Mouse (Mus musculus) embryonic facial prominence, embryonic 11.5 days (tissue): ENCODE measurements at regions not wholly inside any gene's neighbourhood (a gene's known extent, or its start where the extent isn't known, plus 50 kb on each side); places are given as distances from the start of the nearest gene placed in this dataset.

Experiments used
- ATAC-seq: fragments of 200-750 bp; cut with Nextera tagmentation; replicated peaks from 2 replicates; pipeline ENCODE4 v1.8.0; 2017; ENCODE audit warnings: low read depth; ENCODE audit not compliant: insufficient number of reproducible peaks, low FRiP score, low TSS enrichment
- DNase-seq: peaks from one replicate; pipeline ENCODE4 v3.0.0-alpha.2; 2015; ENCODE audit warnings: low spot score
- H3K27ac ChIP-seq: fragments of 300-500 bp; sonication (generic); replicated peaks from 2 replicates; pipeline ENCODE4 v1.5.1; 2014; ENCODE audit warnings: mild to moderate bottlenecking, low read depth, low read length, control low read depth
- H3K27me3 ChIP-seq: fragments of 300-500 bp; sonication (generic); 2 replicates; pipeline ENCODE4 v1.6.1; 2014; ENCODE audit warnings: mild to moderate bottlenecking, low read length, moderate library complexity, mixed read lengths; ENCODE audit not compliant: control insufficient read depth, insufficient read depth
- H3K36me3 ChIP-seq: fragments of 300-500 bp; sonication (generic); replicated peaks from 2 replicates; pipeline ENCODE4 v1.6.1; 2014; ENCODE audit warnings: low read depth, mild to moderate bottlenecking, low read length, moderate library complexity, mixed read lengths; ENCODE audit not compliant: control insufficient read depth, insufficient read depth
- H3K4me1 ChIP-seq: fragments of 300-500 bp; sonication (generic); 2 replicates; pipeline ENCODE4 v1.6.1; 2014; ENCODE audit warnings: low read length, mixed read lengths; ENCODE audit not compliant: control insufficient read depth, insufficient read depth
- H3K4me2 ChIP-seq: fragments of 300-500 bp; sonication (generic); 2 replicates; pipeline ENCODE4 v1.6.1; 2014; ENCODE audit warnings: low read depth, mild to moderate bottlenecking, control low read depth, low read length, moderate library complexity
- H3K4me3 ChIP-seq: fragments of 300-500 bp; sonication (generic); 2 replicates; pipeline ENCODE4 v1.5.1; 2014; ENCODE audit warnings: low read depth, low read length, control low read depth
- H3K9ac ChIP-seq: fragments of 300-500 bp; sonication (generic); replicated peaks from 2 replicates; pipeline ENCODE4 v1.6.1; 2014; ENCODE audit warnings: mild to moderate bottlenecking, control low read depth, low read length
- H3K9me3 ChIP-seq: fragments of 300-500 bp; sonication (generic); replicated peaks from 2 replicates; pipeline ENCODE4 v1.6.1; 2016; ENCODE audit warnings: mild to moderate bottlenecking, low read length, inconsistent platforms, mixed read lengths; ENCODE audit not compliant: control insufficient read depth
- WGBS: fragments of 180-500 bp; shearing (Covaris S2); extraction: QIAGEN DNeasy Blood & Tissue Kit; methylation state at CpG from one replicate; pipeline ENCODE4 v1.1.7; 2014; 5-methylcytosine and 5-hydroxymethylcytosine counted together

DNA sequence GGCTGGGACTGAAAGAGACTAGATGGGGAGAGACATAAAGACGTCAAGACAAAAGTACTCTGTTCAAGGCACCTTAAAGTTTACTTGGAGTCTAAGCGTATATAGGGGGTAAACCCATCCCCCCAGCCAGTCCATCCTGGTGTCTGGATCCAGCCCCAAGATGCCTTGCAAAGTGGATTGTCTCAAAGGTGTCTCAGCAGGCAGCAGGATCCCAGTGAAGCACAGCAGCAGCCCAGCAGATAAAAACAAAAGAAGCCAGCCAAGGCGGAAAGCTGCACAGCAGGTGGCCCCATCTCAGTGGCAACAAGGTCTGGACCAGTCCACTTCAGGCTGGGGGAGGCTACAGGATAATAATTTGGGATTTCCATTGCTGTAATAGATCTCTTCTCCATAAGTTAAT is 72.0 kb upstream of the Col5a2 start:
- Histone ChIP-seq H3K4me3 (no peak overlapping the region), H3K9me3 (no peaks in the 10 kb centered on the region), H3K9ac (no peak overlapping the region), H3K4me2 (no peak overlapping the region), H3K36me3 (no peaks in the 10 kb centered on the region), H3K27ac (no peak overlapping the region), H3K4me1 (no peaks in the 10 kb centered on the region), H3K27me3 (no peaks in the 10 kb centered on the region)
- 18% methylated on average over 3 of the region's 3 CpGs for WGBS
- ATAC-seq (no peak), DNase-seq (no peak)

DNA sequence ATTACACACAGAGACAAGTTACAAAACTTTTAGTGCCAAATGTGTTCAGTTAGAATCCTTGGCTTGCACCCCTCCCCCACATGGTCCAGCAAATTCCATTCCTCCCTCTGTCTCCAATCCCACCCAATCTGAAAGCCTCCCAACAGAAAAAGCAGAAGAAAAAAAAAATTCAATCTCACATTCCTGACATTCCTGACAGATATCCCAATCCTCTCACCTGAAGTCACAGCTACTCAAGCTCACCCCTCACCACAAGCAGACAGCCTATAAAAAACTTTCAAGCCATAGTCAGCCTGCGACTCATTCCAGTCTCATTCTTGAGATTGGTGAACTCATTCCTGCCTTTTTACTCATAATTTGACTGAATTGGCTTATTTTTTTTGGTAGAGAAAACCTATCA is 77.4 kb upstream of the Col5a2 start:
- ATAC-seq (no peak), DNase-seq (no peak)
- Histone ChIP-seq H3K36me3 (no peaks in the 10 kb centered on the region), H3K9me3 (no peaks in the 10 kb centered on the region), H3K27me3 (no peaks in the 10 kb centered on the region), H3K9ac (no peak overlapping the region), H3K4me2 (no peak overlapping the region), H3K27ac (no peak overlapping the region), H3K4me3 (no peak overlapping the region), H3K4me1 (no peaks in the 10 kb centered on the region)
- 74% methylated on average over 1 of the region's 1 CpGs for WGBS

DNA sequence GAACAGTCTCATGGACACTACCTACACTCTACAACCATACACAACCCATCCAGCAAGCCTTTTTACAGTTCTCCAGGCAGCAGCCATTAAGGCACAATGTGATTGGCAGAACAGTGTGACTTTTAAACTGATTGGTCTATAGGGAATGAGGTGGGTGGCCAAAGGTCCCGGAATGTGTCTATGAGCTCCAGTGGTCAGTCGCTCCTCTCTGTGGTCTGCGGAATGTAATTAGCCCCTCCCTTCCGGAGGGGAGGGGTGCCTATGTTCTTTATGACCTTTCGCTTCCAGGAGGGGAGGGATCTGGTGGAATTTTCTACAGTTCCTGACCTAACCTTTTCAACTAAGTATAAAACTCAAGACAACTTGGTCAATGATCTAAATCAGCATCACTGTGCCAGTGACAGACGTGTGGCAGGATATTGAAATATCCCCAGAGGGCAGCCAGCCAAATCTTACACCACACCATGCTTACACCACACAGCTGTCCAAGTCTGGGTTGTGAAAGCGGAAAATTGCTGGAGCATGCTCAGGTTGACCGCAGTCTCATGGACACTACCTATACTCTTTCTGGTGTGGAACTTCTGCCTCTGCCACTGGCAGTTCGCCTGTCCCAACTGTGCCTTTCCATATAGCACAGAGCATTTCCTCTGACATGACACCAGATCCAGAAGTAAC is 84.4 kb upstream of the Col5a2 start:
- no peaks in the 10 kb centered on the region for H3K36me3 ChIP-seq
- no peak overlapping the region for H3K4me3 ChIP-seq
- DNase-seq (no peak), ATAC-seq (no peak)
- 65% methylated on average over 9 of the region's 9 CpGs for WGBS
- no peaks in the 10 kb centered on the region for H3K4me1 ChIP-seq
- no peak overlapping the region for H3K27ac ChIP-seq
- no peak overlapping the region for H3K4me2 ChIP-seq
- H3K27me3 ChIP-seq, result no peaks in the 10 kb centered on the region
- no peak overlapping the region for H3K9ac ChIP-seq
- no peaks in the 10 kb centered on the region for H3K9me3 ChIP-seq

DNA sequence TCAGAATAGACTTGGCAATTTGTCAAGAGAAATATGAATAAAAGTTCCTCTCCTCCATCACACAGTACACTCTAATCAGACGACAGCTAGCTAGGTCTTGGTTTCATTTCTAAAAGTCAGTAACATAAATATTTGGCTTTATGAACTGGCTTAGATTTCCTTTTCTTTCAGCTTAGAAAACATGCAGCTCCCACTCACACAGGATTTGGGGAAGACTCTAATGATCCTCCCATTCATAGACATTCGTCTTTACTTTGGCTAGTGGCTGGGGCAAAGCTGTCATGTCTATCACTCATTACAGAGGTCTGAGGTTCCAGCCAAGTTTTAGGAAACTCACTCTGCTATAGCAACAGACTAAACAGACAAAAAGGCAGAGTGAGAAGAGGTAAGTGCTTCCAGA is 94.2 kb upstream of the Col5a2 start:
- WGBS, result 41% methylated on average over 2 of the region's 2 CpGs

DNA sequence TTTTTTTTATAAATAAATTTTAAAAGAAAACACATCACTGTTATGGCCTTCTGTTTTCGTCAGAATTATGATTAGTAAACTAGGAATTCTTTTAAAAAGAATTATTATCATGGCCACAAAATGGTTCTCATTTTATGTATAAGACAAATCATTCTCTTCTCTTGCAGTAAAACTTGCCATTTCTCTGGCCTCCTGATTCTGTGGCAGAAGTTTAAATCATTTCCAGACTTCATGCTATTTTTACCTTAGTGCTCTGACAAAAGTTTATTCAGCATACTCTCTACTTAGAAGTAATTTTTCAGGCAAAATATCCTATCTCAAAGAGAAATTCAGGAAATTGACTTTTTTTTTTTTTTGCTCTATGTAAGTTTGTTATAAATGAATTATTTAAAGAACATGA is 96.3 kb upstream of the Col5a2 start:
- H3K27ac ChIP-seq, result no peak overlapping the region

More for the DNA sequence above, 94.2 kb upstream of the Col5a2 start:
- no peak overlapping the region for H3K27ac ChIP-seq
- no peak overlapping the region for H3K4me3 ChIP-seq
- no peaks in the 10 kb centered on the region for H3K27me3 ChIP-seq
- no peak overlapping the region for H3K4me2 ChIP-seq
- no peaks in the 10 kb centered on the region for H3K36me3 ChIP-seq
- H3K9ac ChIP-seq, result no peak overlapping the region
- H3K9me3 ChIP-seq, result no peaks in the 10 kb centered on the region
- no peaks in the 10 kb centered on the region for H3K4me1 ChIP-seq
- DNase-seq (no peak), ATAC-seq (no peak)

DNA sequence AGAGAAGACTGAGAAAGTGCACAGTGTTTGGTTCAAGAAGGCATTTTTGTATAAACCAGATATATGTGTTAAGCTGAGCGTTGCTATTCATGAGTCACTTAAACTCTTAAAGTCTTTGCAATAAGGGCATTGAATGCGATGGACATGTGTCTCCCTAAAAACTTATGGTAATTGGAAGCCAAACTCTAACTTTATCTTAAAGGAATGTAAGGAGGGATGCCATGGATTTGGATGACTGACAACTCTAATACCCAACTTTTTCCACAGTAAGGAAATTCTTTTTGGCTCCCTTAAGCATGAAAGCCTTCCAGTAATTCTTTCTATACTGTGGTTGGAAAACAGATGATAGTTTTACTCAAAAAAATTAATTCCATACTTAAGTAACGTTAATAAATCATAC is 96.9 kb upstream of the Col5a2 start:
- Histone ChIP-seq H3K27ac (no peak overlapping the region), H3K9ac (no peak overlapping the region), H3K9me3 (no peaks in the 10 kb centered on the region), H3K4me3 (no peak overlapping the region), H3K4me2 (no peak overlapping the region), H3K4me1 (no peaks in the 10 kb centered on the region), H3K36me3 (no peaks in the 10 kb centered on the region), H3K27me3 (no peaks in the 10 kb centered on the region)
- DNase-seq (no peak), ATAC-seq (no peak)
- 72% methylated on average over 3 of the region's 3 CpGs for WGBS

More for the DNA sequence above, 96.3 kb upstream of the Col5a2 start:
- H3K27me3 ChIP-seq, result no peaks in the 10 kb centered on the region
- no peak overlapping the region for H3K4me2 ChIP-seq
- DNase-seq (peak; percentile 36), ATAC-seq (no peak)
- no peaks in the 10 kb centered on the region for H3K4me1 ChIP-seq
- H3K36me3 ChIP-seq, result no peaks in the 10 kb centered on the region
- no peak overlapping the region for H3K9ac ChIP-seq
- 52% methylated on average over 1 of the region's 1 CpGs for WGBS
- no peaks in the 10 kb centered on the region for H3K9me3 ChIP-seq
- H3K4me3 ChIP-seq, result no peak overlapping the region

DNA sequence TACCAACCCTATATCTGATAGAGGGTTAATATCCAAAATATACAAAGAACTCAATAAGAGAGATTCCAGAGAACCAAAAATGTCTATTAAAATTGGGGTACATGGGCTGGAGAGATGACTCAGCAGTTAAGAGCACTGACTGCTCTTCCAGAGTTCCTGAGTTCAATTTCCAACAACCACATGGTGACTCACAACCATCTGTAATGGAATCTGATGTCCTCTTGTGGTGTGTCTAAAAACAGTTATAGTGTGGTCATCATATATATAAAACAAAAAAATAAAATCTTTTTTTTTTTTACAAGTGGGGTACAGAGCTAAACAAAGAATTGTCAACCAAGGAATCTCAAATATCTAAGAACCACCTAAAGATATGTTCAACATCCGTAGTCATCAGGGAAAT is 102.5 kb upstream of the Col5a2 start:
- ATAC-seq (no peak), DNase-seq (no peak)
- Histone ChIP-seq H3K36me3 (no peaks in the 10 kb centered on the region), H3K27me3 (no peaks in the 10 kb centered on the region), H3K27ac (no peak overlapping the region), H3K9ac (no peak overlapping the region), H3K4me1 (no peaks in the 10 kb centered on the region), H3K9me3 (no peaks in the 10 kb centered on the region), H3K4me2 (no peak overlapping the region), H3K4me3 (no peak overlapping the region)
- WGBS, result 76% methylated on average over 1 of the region's 1 CpGs

DNA sequence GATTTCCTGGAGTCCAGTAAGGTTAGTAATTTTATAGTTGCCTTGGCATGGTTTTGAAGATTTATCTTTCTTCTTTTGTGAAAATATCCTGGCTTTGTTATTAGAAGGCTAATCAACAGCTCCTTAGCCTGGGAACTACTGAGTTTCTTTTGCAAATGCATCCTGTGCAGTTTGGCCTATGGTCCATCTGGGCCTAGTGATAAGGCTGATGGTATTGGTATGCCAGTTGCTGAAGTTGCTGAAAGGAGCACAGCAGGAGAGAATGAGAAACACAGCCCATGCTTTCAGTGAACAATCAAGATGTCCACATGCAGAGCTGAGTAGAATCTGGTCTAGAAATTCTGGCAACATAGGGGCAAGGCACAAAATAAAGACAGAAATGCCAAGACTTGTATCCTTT is 105.2 kb upstream of the Col5a2 start:
- Histone ChIP-seq H3K4me2 (no peak overlapping the region), H3K27ac (no peak overlapping the region), H3K27me3 (no peaks in the 10 kb centered on the region), H3K4me1 (no peaks in the 10 kb centered on the region), H3K4me3 (no peak overlapping the region), H3K9me3 (no peaks in the 10 kb centered on the region), H3K9ac (no peak overlapping the region), H3K36me3 (no peaks in the 10 kb centered on the region)
- DNase-seq (no peak), ATAC-seq (no peak)
